Comparison of ENCODE assay signal across 8 mouse cellular contexts in genomic region chr4:133887672-133888453, GRCm38 (mm10). TPM values are rescaled to one million over a fixed set of nuclear protein-coding genes. Genes with fewer than 3 reads are reported as not detected.
DNase-seq lines count a peak whose midpoint lies in the region; ATAC-seq and TF ChIP-seq lines count a peak whose summit lies in the region.

Gene Rps6ka1, minus strand, starts transcription at chr4:133887797.

- no peak for TF ChIP-seq POLR2A in myocyte (IDR thresholded peaks at IDR 0.05; ENCODE audit: insufficient read length, low read depth)

- H3K9ac ChIP-seq in forebrain, embryonic 11.5 days (ENCODE audit: low read length), result peak within 1 kb of the TSS; percentile 77
- H3K9ac ChIP-seq in heart, embryonic 14.5 days (ENCODE audit: low read length), result peak within 1 kb of the TSS; percentile 87
- peak within 1 kb of the TSS; percentile 90 for H3K9ac ChIP-seq in kidney, postnatal 0 days (ENCODE audit: low read depth, low read length)
- H3K9ac ChIP-seq in liver, embryonic 11.5 days (ENCODE audit: low read depth, low read length), result peak within 1 kb of the TSS; percentile 74
- peak within 1 kb of the TSS; percentile 87 for H3K9ac ChIP-seq in stomach, postnatal 0 days (ENCODE audit: low read length)

- H3K4me1 ChIP-seq in forebrain, embryonic 11.5 days (replicated peaks; ENCODE audit: control insufficient read depth, insufficient read depth, low read length), result peaks cover 5% of the 10 kb centered on the region
- peaks cover 7 to 14% of the 10 kb centered on the region in 2 experiments; a peak in 3 of 4 replicates for H3K4me1 ChIP-seq in heart, embryonic 14.5 days (ENCODE audit: control insufficient read depth in 2 of 2, insufficient read depth in 2 of 2, low read length in 2 of 2)
- peaks cover 18% of the 10 kb centered on the region; the same call in 1 of the 2 replicates for H3K4me1 ChIP-seq in kidney, postnatal 0 days (replicated peaks; ENCODE audit: insufficient read depth, low read length)
- H3K4me1 ChIP-seq in liver, embryonic 11.5 days (replicated peaks; ENCODE audit: control insufficient read depth, insufficient read depth, low read length), result peaks cover 25% of the 10 kb centered on the region
- H3K4me1 ChIP-seq in stomach, postnatal 0 days (replicated peaks; ENCODE audit: control insufficient read depth, insufficient read depth), result no peaks in the 10 kb centered on the region; the same call in 1 of the 2 replicates

- H3K9me3 ChIP-seq in forebrain, embryonic 11.5 days (ENCODE audit: control insufficient read depth, low read length), result no peaks in the 10 kb centered on the region
- H3K9me3 ChIP-seq in heart, embryonic 14.5 days (ENCODE audit: control insufficient read depth, low read length), result no peaks in the 10 kb centered on the region
- no peaks in the 10 kb centered on the region for H3K9me3 ChIP-seq in kidney, postnatal 0 days (replicated peaks; ENCODE audit: low read length)
- H3K9me3 ChIP-seq in liver, embryonic 11.5 days (ENCODE audit: control insufficient read depth, low read length), result no peaks in the 10 kb centered on the region
- no peaks in the 10 kb centered on the region for H3K9me3 ChIP-seq in stomach, postnatal 0 days (ENCODE audit: control insufficient read depth, low read length)

- H3K4me2 ChIP-seq in forebrain, embryonic 11.5 days (ENCODE audit: low read depth, low read length, severe bottlenecking), result peak within 1 kb of the TSS; percentile 98
- peak within 1 kb of the TSS; percentile 99 for H3K4me2 ChIP-seq in heart, embryonic 14.5 days (ENCODE audit: low read length)
- H3K4me2 ChIP-seq in kidney, postnatal 0 days (ENCODE audit: low read length), result peak within 1 kb of the TSS; percentile 97
- peak within 1 kb of the TSS; percentile 100 for H3K4me2 ChIP-seq in liver, embryonic 11.5 days
- peak within 1 kb of the TSS; percentile 82 for H3K4me2 ChIP-seq in myocyte (ENCODE audit: low read depth)
- peak within 1 kb of the TSS; percentile 95 for H3K4me2 ChIP-seq in stomach, postnatal 0 days (replicated peaks; ENCODE audit: low read depth)

- no peak for TF ChIP-seq EP300 in stomach, postnatal 0 days (optimal IDR thresholded peaks at IDR 0.05)

- TF ChIP-seq CTCF in kidney, postnatal 0 days (IDR thresholded peaks at IDR 0.05; ENCODE audit: low read depth), result peak; percentile 64
- TF ChIP-seq CTCF in stomach, postnatal 0 days (IDR thresholded peaks at IDR 0.05; ENCODE audit: low read depth), result peak; percentile 70

- peak within 1 kb of the TSS; percentile 68; the same call in 1 of the 2 replicates for H3K27ac ChIP-seq in forebrain, embryonic 11.5 days (ENCODE audit: low read depth, low read length)
- H3K27ac ChIP-seq in heart, embryonic 14.5 days (replicated peaks in 1 of 2; ENCODE audit: control insufficient read depth in 1 of 2, insufficient read depth in 1 of 2, low read depth in 2 of 2, low read length in 2 of 2), result peak within 1 kb of the TSS; percentile 29 to 46; a peak in 3 of 4 replicates
- H3K27ac ChIP-seq in kidney, postnatal 0 days, result peak within 1 kb of the TSS; percentile 81
- H3K27ac ChIP-seq in liver, embryonic 11.5 days (ENCODE audit: low read depth, low read length), result peak within 1 kb of the TSS; percentile 77
- H3K27ac ChIP-seq in stomach, postnatal 0 days (replicated peaks), result peak within 1 kb of the TSS; percentile 91

- peak; percentile 82 for DNase-seq in brain, adult 2 months (ENCODE audit: low read depth, low spot score)
- DNase-seq in forebrain, embryonic 11.5 days (ENCODE audit: low spot score), result peak; percentile 89
- peak; percentile 89 for DNase-seq in kidney, postnatal 0 days (ENCODE audit: low spot score)
- DNase-seq in liver, embryonic 11.5 days (ENCODE audit: low spot score), result peak; percentile 86
- DNase-seq in stomach, postnatal 0 days (ENCODE audit: low spot score), result peak; percentile 86

- H3K4me3 ChIP-seq in forebrain, embryonic 11.5 days (ENCODE audit: low read depth, low read length), result peak within 1 kb of the TSS; percentile 75
- H3K4me3 ChIP-seq in heart, embryonic 14.5 days (ENCODE audit: control insufficient read depth in 1 of 2, insufficient read depth in 1 of 2, low read depth in 1 of 2, low read length in 2 of 2), result peak within 1 kb of the TSS; percentile 81 to 86
- H3K4me3 ChIP-seq in kidney, postnatal 0 days (replicated peaks; ENCODE audit: low read depth, low read length), result peak within 1 kb of the TSS; percentile 86
- peak within 1 kb of the TSS; percentile 82 for H3K4me3 ChIP-seq in liver, embryonic 11.5 days (ENCODE audit: low read depth, low read length)
- H3K4me3 ChIP-seq in myocyte, result peak within 1 kb of the TSS; percentile 15
- peak within 1 kb of the TSS; percentile 83 for H3K4me3 ChIP-seq in stomach, postnatal 0 days (ENCODE audit: low read depth, low read length)

- H3ac ChIP-seq in myocyte (ENCODE audit: control insufficient read depth, insufficient read length), result peak within 1 kb of the TSS; percentile 54

- H3K79me2 ChIP-seq in myocyte (ENCODE audit: control insufficient read depth, insufficient read depth), result no peaks in the 10 kb centered on the region

- ATAC-seq in CD4-positive, CD25-positive, alpha-beta regulatory T cell, adult 4 months, result peak; percentile 79
- ATAC-seq in forebrain, embryonic 11.5 days (replicated peaks; ENCODE audit: low FRiP score), result peak; percentile 90
- peak; percentile 78 for ATAC-seq in heart, embryonic 14.5 days (ENCODE audit: insufficient number of reproducible peaks, insufficient read depth, low FRiP score, low read depth)
- ATAC-seq in kidney, postnatal 0 days (replicated peaks; ENCODE audit: low FRiP score, low read depth), result peak; percentile 80
- ATAC-seq in liver, embryonic 11.5 days (replicated peaks; ENCODE audit: low FRiP score), result peak; percentile 85
- peak; percentile 79 for ATAC-seq in stomach, postnatal 0 days (ENCODE audit: low FRiP score, low TSS enrichment)

- H3K27me3 ChIP-seq in forebrain, embryonic 11.5 days (ENCODE audit: control insufficient read depth, insufficient read depth, low read length), result no peaks in the 10 kb centered on the region
- H3K27me3 ChIP-seq in heart, embryonic 14.5 days (ENCODE audit: control insufficient read depth, insufficient read depth, low read length), result no peaks in the 10 kb centered on the region
- H3K27me3 ChIP-seq in kidney, postnatal 0 days (ENCODE audit: insufficient read depth, low read length), result no peaks in the 10 kb centered on the region
- no peaks in the 10 kb centered on the region; the same call in 1 of the 2 replicates for H3K27me3 ChIP-seq in liver, embryonic 11.5 days (replicated peaks; ENCODE audit: control insufficient read depth, insufficient read depth, low read length)
- peaks cover 6% of the 10 kb centered on the region for H3K27me3 ChIP-seq in myocyte (ENCODE audit: control insufficient read depth, insufficient read depth, insufficient read length)
- no peaks in the 10 kb centered on the region for H3K27me3 ChIP-seq in stomach, postnatal 0 days (ENCODE audit: control insufficient read depth, insufficient read depth, low read length)

- no peaks in the 10 kb centered on the region for H3K36me3 ChIP-seq in forebrain, embryonic 11.5 days (ENCODE audit: control insufficient read depth, insufficient read depth, low read length)
- H3K36me3 ChIP-seq in heart, embryonic 14.5 days (ENCODE audit: control insufficient read depth, insufficient read depth, low read length), result no peaks in the 10 kb centered on the region
- no peaks in the 10 kb centered on the region for H3K36me3 ChIP-seq in kidney, postnatal 0 days (ENCODE audit: insufficient read depth, low read length)
- H3K36me3 ChIP-seq in liver, embryonic 11.5 days (ENCODE audit: control insufficient read depth, insufficient read depth, low read length), result no peaks in the 10 kb centered on the region
- H3K36me3 ChIP-seq in myocyte (ENCODE audit: control insufficient read depth, insufficient read depth), result no peaks in the 10 kb centered on the region
- H3K36me3 ChIP-seq in stomach, postnatal 0 days (ENCODE audit: control insufficient read depth, insufficient read depth, low read length), result no peaks in the 10 kb centered on the region

- WGBS in forebrain, embryonic 11.5 days, result under 1% methylated on average over 59 of the region's 61 CpGs
- under 1% methylated on average over 48 of the region's 61 CpGs for WGBS in heart, embryonic 14.5 days
- WGBS in kidney, postnatal 0 days, result 1% methylated on average over 51 of the region's 61 CpGs
- WGBS in liver, embryonic 11.5 days, result under 1% methylated on average over 61 of the region's 61 CpGs
- WGBS in stomach, postnatal 0 days, result under 1% methylated on average over 30 of the region's 61 CpGs

TF ChIP-seq in myocyte, 11 proteins besides CTCF, POLR2A, EP300 and RAD21:
- no peak for TF ChIP-seq CEBPB (IDR thresholded peaks at IDR 0.05; ENCODE audit: insufficient read depth, poor library complexity, severe bottlenecking)
- no peak for TF ChIP-seq MYOD1 (IDR thresholded peaks at IDR 0.05; ENCODE audit: control insufficient read depth in 1 of 3, insufficient read length in 2 of 3, low read depth in 2 of 3)
- TF ChIP-seq MAX (IDR thresholded peaks at IDR 0.05; ENCODE audit: low read depth), result no peak
- TF ChIP-seq TCF3 (IDR thresholded peaks at IDR 0.05; ENCODE audit: insufficient read length, low read depth), result no peak
- no peak for TF ChIP-seq MYOG (IDR thresholded peaks at IDR 0.05; ENCODE audit: control insufficient read depth in 1 of 3, insufficient read depth in 1 of 3, insufficient read length in 2 of 3, low read depth in 2 of 3)
- TF ChIP-seq TCF12 (IDR thresholded peaks at IDR 0.05; ENCODE audit: insufficient read depth, poor library complexity, severe bottlenecking), result no peak
- TF ChIP-seq REST (IDR thresholded peaks at IDR 0.05; ENCODE audit: insufficient read depth, insufficient read length), result no peak
- no peak for TF ChIP-seq SRF (IDR thresholded peaks at IDR 0.05; ENCODE audit: control insufficient read depth, insufficient read length, low read depth)
- TF ChIP-seq E2F4 (IDR thresholded peaks at IDR 0.05; ENCODE audit: insufficient read depth), result no peak
- TF ChIP-seq POLR2AphosphoS2 (IDR thresholded peaks at IDR 0.05; ENCODE audit: insufficient read length, low read depth), result no peak
- no peak for TF ChIP-seq USF1 (IDR thresholded peaks at IDR 0.05; ENCODE audit: low read depth)

RNA-seq across cellular contexts. Expression of gene Rps6ka1, which starts in this region (rescaled TPM):
- 100 to 1,000 TPM; 118 to 183 TPM for polyA plus RNA-seq in CD4-positive, CD25-positive, alpha-beta regulatory T cell, adult 4 months (2017; shearing (Covaris generic))
- polyA plus RNA-seq in forebrain, embryonic 11.5 days (2014; fragmentation: Nextera tagmentation; extraction: Ambion mirVana), result 31.5 and 32.2 TPM in 2 replicates
- polyA plus RNA-seq in heart, embryonic 14.5 days (2014; fragmentation: Nextera tagmentation; extraction: Ambion mirVana), result 15.9 and 16.9 TPM in 2 replicates
- polyA plus RNA-seq in kidney, postnatal 0 days (2015; fragmentation: Nextera tagmentation; extraction: Ambion mirVana), result 29.7 and 32.5 TPM in 2 replicates
- polyA plus RNA-seq in liver, embryonic 11.5 days (2014; fragmentation: Nextera tagmentation; extraction: Ambion mirVana), result 66.5 and 74.7 TPM in 2 replicates
- polyA plus RNA-seq in myocyte (2012; fragmentation: generic; extraction: Trizol), result 1.7 TPM
- polyA plus RNA-seq in stomach, postnatal 0 days (2015; fragmentation: Nextera tagmentation; extraction: Ambion mirVana), result 45.5 and 46.0 TPM in 2 replicates

Comparison
In these comparisons a context has a peak if more than half of its experiments do, and no peak if none do; other contexts are left out.
1. Peak in every context shown above with its lines: DNase-seq, ATAC-seq, H3K4me3 ChIP-seq and H3K27ac ChIP-seq.
2. H3K27ac ChIP-seq: peak in every context shown above with its lines; median percentile 91 in stomach, postnatal 0 days; 81 in kidney, postnatal 0 days; 77 in liver, embryonic 11.5 days; 68 in forebrain, embryonic 11.5 days; 38 in heart, embryonic 14.5 days.
3. H3K4me3 ChIP-seq: peak in every context shown above with its lines; median percentile 86 in kidney, postnatal 0 days; 84 in heart, embryonic 14.5 days; 83 in stomach, postnatal 0 days; 82 in liver, embryonic 11.5 days; 75 in forebrain, embryonic 11.5 days; 15 in myocyte.